Mouse (Mus musculus) liver, adult 2 months (tissue): ENCODE data around the gene 1700011L22Rik. TPM values are rescaled to one million over a fixed set of nuclear protein-coding genes. Genes with fewer than 3 reads are reported as not detected.

ENCODE experiments used
- DNase-seq: peaks from one replicate; pipeline ENCODE4 v3.0.0-alpha.2; 2011; ENCODE audit warnings: low read depth, low spot score; ENCODE audit errors: extremely low read depth
- H3K27ac ChIP-seq: fragments of 200-500 bp; replicated peaks from 2 replicates; pipeline ENCODE4 v1.5.1; 2012; ENCODE audit warnings: low read depth, mild to moderate bottlenecking, control low read depth, inconsistent platforms, low read length; ENCODE audit not compliant: insufficient read depth
- H3K27me3 ChIP-seq: fragments of 200-500 bp; 2 replicates; pipeline ENCODE4 v1.6.1; 2012; ENCODE audit warnings: mild to moderate bottlenecking, moderate library complexity, low read length, inconsistent platforms; ENCODE audit not compliant: control insufficient read depth, insufficient read depth
- H3K36me3 ChIP-seq: fragments of 200-500 bp; 2 replicates; pipeline ENCODE4 v1.6.1; 2012; ENCODE audit warnings: low read length, inconsistent platforms; ENCODE audit not compliant: control insufficient read depth, insufficient read depth
- H3K4me1 ChIP-seq: fragments of 200-500 bp; 2 replicates; pipeline ENCODE4 v1.6.1; 2011; ENCODE audit warnings: low read length; ENCODE audit not compliant: control insufficient read depth, insufficient read depth
- H3K4me3 ChIP-seq: fragments of 200-500 bp; 2 replicates; pipeline ENCODE4 v1.5.1; 2011; ENCODE audit warnings: low read depth, mild to moderate bottlenecking, control low read depth, low read length, moderate library complexity; ENCODE audit not compliant: insufficient read depth
- H3K79me2 ChIP-seq: fragments of 200-500 bp; 2 replicates; pipeline ENCODE4 v1.6.1; 2012; ENCODE audit warnings: inconsistent platforms, mild to moderate bottlenecking, low read length, moderate library complexity; ENCODE audit not compliant: control insufficient read depth, insufficient read depth
- H3K9ac ChIP-seq: fragments of 200-500 bp; 2 replicates; pipeline ENCODE4 v1.6.1; 2012; ENCODE audit warnings: low read depth, mild to moderate bottlenecking, control low read depth, inconsistent platforms, low read length
- CTCF ChIP-seq: fragments of 200-500 bp; IDR thresholded peaks from 2 replicates; pipeline ENCODE4 v1.5.1; 2011; ENCODE audit warnings: low read depth, low read length, control low read depth
- POLR2A ChIP-seq: fragments of 200-500 bp; IDR thresholded peaks from 2 replicates; pipeline ENCODE4 v1.6.1; 2011; ENCODE audit warnings: low read length, control low read depth; ENCODE audit not compliant: insufficient read depth; ENCODE audit errors: extremely low read depth
- WGBS: fragments of 180-500 bp; shearing (Covaris S2); methylation state at CpG from one replicate; pipeline ENCODE4 v1.1.7; 2018; 5-methylcytosine and 5-hydroxymethylcytosine counted together
- polyA plus RNA-seq: library from polyadenylated mRNA; depleted of rRNA; stranded (reverse); fragments of >200 nt; gene quantifications from 2 replicates; pipeline ENCODE4 v1.2.3, GENCODE M21; 2012
- total RNA-seq: library from RNA; depleted of rRNA; stranded (reverse); fragments of >200 nt; gene quantifications from 2 replicates; pipeline ENCODE4 v1.2.3, GENCODE M21; 2014

The 1700011L22Rik gene
- total and polyA plus RNA-seq, 2 experiments = not detected

- Histone ChIP-seq H3K36me3 (no peaks in the 10 kb centered on the region), H3K79me2 (no peaks in the 10 kb centered on the region), H3K4me1 (no peaks in the 10 kb centered on the region), H3K27ac (no peak overlapping the region), H3K27me3 (no peaks in the 10 kb centered on the region), H3K9ac (no peak overlapping the region), H3K4me3 (no peak overlapping the region)
- DNase-seq = no peak
- WGBS = 84% methylated on average over 5 of the region's 5 CpGs
- no peak for TF ChIP-seq POLR2A
- TF ChIP-seq CTCF = no peak
These were observed 25.6 kb downstream of the 1700011L22Rik start for GRCm38 (mm10) chr8:79222752-79223141.

GRCm38 (mm10) chr8:79222106-79222751 is 26.1 kb downstream of the 1700011L22Rik start:
- Histone ChIP-seq H3K79me2 (no peaks in the 10 kb centered on the region), H3K27ac (no peak overlapping the region), H3K4me1 (no peaks in the 10 kb centered on the region), H3K36me3 (no peaks in the 10 kb centered on the region), H3K4me3 (no peak overlapping the region), H3K9ac (no peak overlapping the region), H3K27me3 (no peaks in the 10 kb centered on the region)
- TF ChIP-seq CTCF = no peak
- no peak for TF ChIP-seq POLR2A
- 75% methylated on average over 5 of the region's 5 CpGs for WGBS
- no peak for DNase-seq

GRCm38 (mm10) chr8:79211630-79212029 is 36.7 kb downstream of the 1700011L22Rik start:
- H3K4me3 ChIP-seq = no peak overlapping the region
- 69% methylated on average over 9 of the region's 9 CpGs for WGBS
- no peak for DNase-seq
- H3K36me3 ChIP-seq = no peaks in the 10 kb centered on the region
- H3K79me2 ChIP-seq = no peaks in the 10 kb centered on the region
- no peak overlapping the region for H3K27ac ChIP-seq
- TF ChIP-seq CTCF (no peak), POLR2A (no peak)
- H3K9ac ChIP-seq = no peak overlapping the region
- H3K4me1 ChIP-seq = no peaks in the 10 kb centered on the region; the same call in 1 of the 2 replicates
- no peaks in the 10 kb centered on the region; the same call in 1 of the 2 replicates for H3K27me3 ChIP-seq

GRCm38 (mm10) chr8:79209641-79210358 is 38.6 kb downstream of the 1700011L22Rik start:
- TF ChIP-seq POLR2A (no peak), CTCF (no peak)
- Histone ChIP-seq H3K4me3 (peak overlapping the region; percentile 54), H3K36me3 (no peaks in the 10 kb centered on the region), H3K27me3 (no peaks in the 10 kb centered on the region; the same call in 1 of the 2 replicates), H3K27ac (no peak overlapping the region), H3K4me1 (no peaks in the 10 kb centered on the region; the same call in 1 of the 2 replicates), H3K79me2 (no peaks in the 10 kb centered on the region), H3K9ac (peak overlapping the region; percentile 39)
- DNase-seq = no peak
- 11% methylated on average over 27 of the region's 27 CpGs for WGBS

GRCm38 (mm10) chr8:79208691-79209640 is 39.4 kb downstream of the 1700011L22Rik start:
- DNase-seq = no peak
- no peak overlapping the region for H3K4me3 ChIP-seq
- no peak overlapping the region for H3K9ac ChIP-seq

More at GRCm38 (mm10) chr8:79208691-79209640, 39.4 kb downstream of the 1700011L22Rik start:
- 63% methylated on average over 15 of the region's 15 CpGs for WGBS
- Histone ChIP-seq H3K27ac (no peak overlapping the region), H3K27me3 (no peaks in the 10 kb centered on the region; the same call in 1 of the 2 replicates), H3K36me3 (no peaks in the 10 kb centered on the region), H3K79me2 (no peaks in the 10 kb centered on the region), H3K4me1 (no peaks in the 10 kb centered on the region; the same call in 1 of the 2 replicates)
- no peak for TF ChIP-seq POLR2A
- no peak for TF ChIP-seq CTCF
